ENCODE assay signal across 15 mouse cellular contexts in the genomic region with DNA sequence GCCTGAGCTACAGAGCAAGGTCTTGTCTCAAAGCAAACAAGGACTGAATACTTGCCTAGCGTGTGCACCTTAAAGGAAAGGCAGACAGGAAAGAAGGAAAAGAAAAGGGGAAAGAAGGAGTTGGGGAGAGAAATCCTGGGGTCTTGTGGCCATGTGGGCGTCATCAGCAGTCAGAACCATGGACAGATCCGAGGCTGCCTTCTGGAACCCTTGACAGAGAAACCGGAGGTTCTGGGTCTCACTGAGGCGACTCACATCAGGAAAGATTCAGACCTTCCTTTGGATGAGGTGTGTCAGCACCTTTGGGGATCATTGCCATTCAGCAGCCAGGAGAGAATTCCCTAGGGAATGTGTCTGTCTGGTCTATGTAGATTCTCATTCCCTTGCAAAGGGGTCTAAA. TPM values are rescaled to one million over a fixed set of nuclear protein-coding genes. Genes with fewer than 3 reads are reported as not detected.
DNase-seq lines count a peak whose midpoint lies in the region; ATAC-seq and TF ChIP-seq lines count a peak whose summit lies in the region.
"Had no signal": no experiment of that assay in that cellular context is flagged by ENCODE, and none has a peak within 500 bp of the region (broad histone marks: within the 10 kb centered on the region; RNA-seq: fewer than 3 reads in every experiment).

No protein-coding gene starts in this region.

- H3K27me3 ChIP-seq in forebrain, embryonic 11.5 days (ENCODE audit: control insufficient read depth, insufficient read depth, low read length) = no peaks in the 10 kb centered on the region
- H3K27me3 ChIP-seq in forebrain, embryonic 15.5 days = no peaks in the 10 kb centered on the region
- H3K27me3 ChIP-seq in lung, postnatal 0 days (replicated peaks; ENCODE audit: insufficient read depth, low read length) = no peaks in the 10 kb centered on the region
- H3K27me3 ChIP-seq: hindbrain, embryonic 15.5 days had no signal

- no peak for TF ChIP-seq EP300 in lung, postnatal 0 days (IDR thresholded peaks at IDR 0.05)

- TF ChIP-seq CTCF in layer of hippocampus, adult 2 months (conservative IDR thresholded peaks at IDR 0.05) = no peak
- TF ChIP-seq CTCF in lung, postnatal 0 days (IDR thresholded peaks at IDR 0.05) = no peak

- no peak overlapping the region for H3K27ac ChIP-seq in forebrain, embryonic 11.5 days (ENCODE audit: low read depth, low read length)
- H3K27ac ChIP-seq in forebrain, embryonic 15.5 days (replicated peaks) = no peak overlapping the region
- no peak overlapping the region for H3K27ac ChIP-seq in layer of hippocampus, adult 2 months
- no peak overlapping the region for H3K27ac ChIP-seq in lung, postnatal 0 days (ENCODE audit: low read length)
- H3K27ac ChIP-seq: hindbrain, embryonic 15.5 days had no signal

- H3K4me3 ChIP-seq in forebrain, embryonic 11.5 days (ENCODE audit: low read depth, low read length) = no peak overlapping the region
- H3K4me3 ChIP-seq in forebrain, embryonic 15.5 days = no peak overlapping the region
- H3K4me3 ChIP-seq in layer of hippocampus, adult 2 months = no peak overlapping the region
- no peak overlapping the region for H3K4me3 ChIP-seq in lung, postnatal 0 days (ENCODE audit: low read depth, low read length)
- H3K4me3 ChIP-seq: hindbrain, embryonic 15.5 days had no signal

- H3K4me2 ChIP-seq in forebrain, embryonic 11.5 days (ENCODE audit: low read depth, low read length, severe bottlenecking) = no peak overlapping the region
- H3K4me2 ChIP-seq in forebrain, embryonic 15.5 days (replicated peaks) = no peak overlapping the region
- H3K4me2 ChIP-seq in lung, postnatal 0 days (replicated peaks; ENCODE audit: low read depth, low read length) = no peak overlapping the region
- H3K4me2 ChIP-seq: hindbrain, embryonic 15.5 days had no signal

- no peak overlapping the region for H3K9ac ChIP-seq in forebrain, embryonic 11.5 days (ENCODE audit: low read length)
- no peak overlapping the region for H3K9ac ChIP-seq in forebrain, embryonic 15.5 days (replicated peaks)
- H3K9ac ChIP-seq in lung, postnatal 0 days (replicated peaks; ENCODE audit: low read depth) = no peak overlapping the region
- H3K9ac ChIP-seq: forebrain, postnatal 0 days; hindbrain, embryonic 15.5 days had no signal

- no peaks in the 10 kb centered on the region for H3K36me3 ChIP-seq in forebrain, embryonic 11.5 days (ENCODE audit: control insufficient read depth, insufficient read depth, low read length)
- H3K36me3 ChIP-seq in forebrain, embryonic 15.5 days = no peaks in the 10 kb centered on the region
- H3K36me3 ChIP-seq in lung, postnatal 0 days (ENCODE audit: insufficient read depth, low read length) = no peaks in the 10 kb centered on the region
- H3K36me3 ChIP-seq: hindbrain, embryonic 15.5 days had no signal

- peak; percentile 59 for DNase-seq in forebrain, embryonic 11.5 days (ENCODE audit: low spot score)
- DNase-seq in retina, embryonic 14.5 days (ENCODE audit: low spot score) = peak; percentile 31
- DNase-seq in retina, postnatal 1 day = no peak
- peak; percentile 62 for DNase-seq in embryo, embryonic 11 days
- DNase-seq in yolk sac, embryonic 10.5 days (ENCODE audit: low spot score) = peak; percentile 28
- DNase-seq in layer of hippocampus, adult 2 months (ENCODE audit: low spot score in 2 of 2) = no peak
- DNase-seq in lung, postnatal 0 days (ENCODE audit: low spot score) = no peak
- DNase-seq: forebrain, postnatal 0 days had no signal

- H3K9me3 ChIP-seq in forebrain, embryonic 11.5 days (ENCODE audit: control insufficient read depth, low read length) = no peaks in the 10 kb centered on the region
- H3K9me3 ChIP-seq in forebrain, embryonic 15.5 days = no peaks in the 10 kb centered on the region
- H3K9me3 ChIP-seq in lung, postnatal 0 days (ENCODE audit: low read length) = no peaks in the 10 kb centered on the region
- H3K9me3 ChIP-seq: hindbrain, embryonic 15.5 days had no signal

- 31% methylated on average over 5 of the region's 5 CpGs for WGBS in forebrain, embryonic 11.5 days
- 23% methylated on average over 5 of the region's 5 CpGs for WGBS in forebrain, embryonic 15.5 days
- 12% methylated on average over 5 of the region's 5 CpGs for WGBS in lung, postnatal 0 days

- H3K4me1 ChIP-seq in forebrain, embryonic 11.5 days (replicated peaks; ENCODE audit: control insufficient read depth, insufficient read depth, low read length) = no peaks in the 10 kb centered on the region
- H3K4me1 ChIP-seq in forebrain, embryonic 15.5 days = no peaks in the 10 kb centered on the region
- H3K4me1 ChIP-seq in lung, postnatal 0 days (ENCODE audit: insufficient read depth, low read depth, low read length) = no peaks in the 10 kb centered on the region
- H3K4me1 ChIP-seq: hindbrain, embryonic 15.5 days had no signal

- ATAC-seq in forebrain, embryonic 11.5 days (replicated peaks; ENCODE audit: low FRiP score) = no peak
- ATAC-seq in forebrain, embryonic 15.5 days (replicated peaks) = no peak
- no peak for ATAC-seq in lung, postnatal 0 days
- ATAC-seq: forebrain, postnatal 0 days had no signal

RNA-seq across cellular contexts. Expression of a gene that starts 2.6 kb away (rescaled TPM):
- not detected in 2 replicates for polyA plus RNA-seq in forebrain, embryonic 11.5 days (2014; fragmentation: Nextera tagmentation; extraction: Ambion mirVana)
- not detected in 2 replicates for polyA plus RNA-seq in forebrain, embryonic 15.5 days (2015; fragmentation: Nextera tagmentation; extraction: Ambion mirVana)
- total RNA-seq in layer of hippocampus, adult 2 months (2021) = not detected
- 0.10 TPM in 1 of 2 replicates, not detected in the other for polyA plus RNA-seq in lung, postnatal 0 days (2015; fragmentation: Nextera tagmentation; extraction: Ambion mirVana)
- total RNA-seq: CH12.LX; forebrain, postnatal 0 days; heart, adult 8-10 months; layer of hippocampus, adult 18-20 months; liver, adult 2 months; megakaryocyte-erythroid progenitor cell, adult 5-6 weeks had no signal
- polyA plus RNA-seq: forebrain, postnatal 0 days; hindbrain, embryonic 15.5 days; liver, adult 2 months had no signal

RNA-seq across cellular contexts. Expression of a gene that starts 40.3 kb away (rescaled TPM):
- polyA plus RNA-seq in forebrain, embryonic 11.5 days (2014; fragmentation: Nextera tagmentation; extraction: Ambion mirVana) = 72.2 and 79.6 TPM in 2 replicates
- polyA plus RNA-seq in forebrain, embryonic 15.5 days (2015; fragmentation: Nextera tagmentation; extraction: Ambion mirVana) = 84.4 and 90.1 TPM in 2 replicates
- total RNA-seq in layer of hippocampus, adult 2 months (2021) = 10 to 100 TPM; 72.1 to 76.9 TPM
- polyA plus RNA-seq in lung, postnatal 0 days (2015; fragmentation: Nextera tagmentation; extraction: Ambion mirVana) = 64.5 and 64.6 TPM in 2 replicates

RNA-seq across cellular contexts. Expression of a gene that starts 40.8 kb away (rescaled TPM):
- polyA plus RNA-seq in forebrain, embryonic 11.5 days (2014; fragmentation: Nextera tagmentation; extraction: Ambion mirVana) = not detected in 2 replicates
- 0.13 TPM in 1 of 2 replicates, not detected in the other for polyA plus RNA-seq in forebrain, embryonic 15.5 days (2015; fragmentation: Nextera tagmentation; extraction: Ambion mirVana)
- total RNA-seq in layer of hippocampus, adult 2 months (2021) = under 1 TPM in 1 of 2 experiments, not detected in 1; 0.29 TPM
- polyA plus RNA-seq in lung, postnatal 0 days (2015; fragmentation: Nextera tagmentation; extraction: Ambion mirVana) = 0.93 and 1.0 TPM in 2 replicates
- total RNA-seq: CH12.LX; forebrain, postnatal 0 days had no signal
- polyA plus RNA-seq: forebrain, postnatal 0 days; hindbrain, embryonic 15.5 days had no signal

RNA-seq across cellular contexts. Expression of a gene that starts 44.6 kb away (rescaled TPM):
- polyA plus RNA-seq in forebrain, embryonic 11.5 days (2014; fragmentation: Nextera tagmentation; extraction: Ambion mirVana) = 0.65 TPM in 1 of 2 replicates, not detected in the other
- polyA plus RNA-seq in forebrain, embryonic 15.5 days (2015; fragmentation: Nextera tagmentation; extraction: Ambion mirVana) = not detected in 2 replicates
- total RNA-seq in layer of hippocampus, adult 2 months (2021) = not detected
- 0.49 and 0.55 TPM in 2 replicates for polyA plus RNA-seq in lung, postnatal 0 days (2015; fragmentation: Nextera tagmentation; extraction: Ambion mirVana)
- total RNA-seq: CH12.LX; forebrain, postnatal 0 days; heart, adult 8-10 months; layer of hippocampus, adult 18-20 months; megakaryocyte-erythroid progenitor cell, adult 5-6 weeks had no signal
- polyA plus RNA-seq: forebrain, postnatal 0 days; hindbrain, embryonic 15.5 days; liver, adult 2 months had no signal

RNA-seq across cellular contexts. Expression of a gene that starts 53.5 kb away (rescaled TPM):
- 27.4 and 30.9 TPM in 2 replicates for polyA plus RNA-seq in forebrain, embryonic 11.5 days (2014; fragmentation: Nextera tagmentation; extraction: Ambion mirVana)
- 43.1 and 45.6 TPM in 2 replicates for polyA plus RNA-seq in forebrain, embryonic 15.5 days (2015; fragmentation: Nextera tagmentation; extraction: Ambion mirVana)
- total RNA-seq in layer of hippocampus, adult 2 months (2021) = 10 to 100 TPM; 43.5 to 46.0 TPM
- 29.7 and 30.8 TPM in 2 replicates for polyA plus RNA-seq in lung, postnatal 0 days (2015; fragmentation: Nextera tagmentation; extraction: Ambion mirVana)

Comparison
In these comparisons a context has a peak if more than half of its experiments do, and no peak if none do; other contexts are left out.
1. DNase-seq: peak in forebrain, embryonic 11.5 days (single experiment), retina, embryonic 14.5 days (single experiment), embryo, embryonic 11 days (single experiment) and yolk sac, embryonic 10.5 days (single experiment); none in retina, postnatal 1 day (single experiment), layer of hippocampus, adult 2 months (0 of 2) and lung, postnatal 0 days (single experiment).